Mouse (Mus musculus) G1E (cell line): ENCODE data around the gene Ccp110.

ENCODE experiments used
- CTCF ChIP-seq: IDR thresholded peaks from 2 replicates; pipeline ENCODE4 v1.5.1; 2012; ENCODE audit warnings: low read depth, low read length, inconsistent platforms, mixed read lengths
- TAL1 ChIP-seq: conservative IDR thresholded peaks from 2 replicates; pipeline ENCODE4 v1.6.1; 2012; ENCODE audit warnings: low read depth, low read length, inconsistent platforms, mixed read lengths

DNA sequence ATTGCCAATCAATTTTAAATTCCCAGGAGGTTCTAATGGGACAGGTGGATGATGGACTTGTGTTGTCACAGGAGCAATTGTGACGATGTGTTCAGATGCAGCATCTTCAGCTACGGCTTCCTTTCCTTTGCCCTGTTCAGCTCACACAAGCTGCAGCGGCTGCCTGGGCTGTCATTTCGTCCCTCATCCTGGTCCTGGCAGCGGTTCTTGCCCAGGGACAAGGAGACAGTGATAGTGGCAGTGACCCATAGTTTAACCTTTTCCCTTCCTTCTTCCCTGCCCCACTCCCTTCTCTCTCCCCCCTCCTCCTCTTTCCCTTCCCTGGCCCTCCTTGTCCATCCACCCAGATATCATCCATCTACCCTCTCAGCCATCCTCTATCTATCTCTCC is 54.5 kb downstream of the Ccp110 start:
- TF ChIP-seq CTCF (no peak), TAL1 (no peak)
